Mouse (Mus musculus): ENCODE data around the gene Itga6.

- TF ChIP-seq CTCF (IDR thresholded peaks at IDR 0.05; ENCODE audit: extremely low read depth, insufficient read depth, insufficient read length, insufficient replicate concordance): no peak
- no peak; the same call in 1 of the 2 replicates for TF ChIP-seq POLR2A (IDR thresholded peaks at IDR 0.05; ENCODE audit: low read depth, low read length)
Observed at GRCm38 (mm10) chr2:71800798-71801197, 55.4 kb downstream of the Itga6 start.
